Mouse (Mus musculus): ENCODE measurements at regions not wholly inside any gene's neighbourhood (a gene's known extent, or its start where the extent isn't known, plus 50 kb on each side); places are given as distances from the start of the nearest gene placed in this dataset.

DNA sequence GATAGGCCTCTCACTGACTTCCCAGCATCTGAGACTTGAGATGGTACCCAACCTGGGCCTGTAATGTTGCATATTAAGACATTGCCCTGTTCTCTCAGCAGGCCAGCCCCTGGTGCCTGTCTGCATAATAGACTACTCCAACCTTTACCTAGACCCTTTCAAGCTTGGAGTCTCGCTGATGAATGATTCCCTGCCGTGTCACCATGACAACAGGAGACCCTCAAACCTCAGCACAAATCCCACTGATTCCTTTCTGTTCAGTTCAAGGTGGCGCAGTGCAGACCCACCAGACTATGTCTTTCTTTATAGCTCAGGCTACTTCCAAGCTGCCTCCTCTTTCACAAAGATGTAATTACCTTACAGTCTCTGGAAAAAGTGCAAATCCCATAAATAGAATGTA lies 172.0 kb downstream of the Dcdc2c start:
- no peaks in the 10 kb centered on the region for H3K9me3 ChIP-seq (replicated peaks; ENCODE audit: control insufficient read depth, low read length)
- H3K9ac ChIP-seq (ENCODE audit: low read depth, low read length): no peak overlapping the region
- ATAC-seq (replicated peaks; ENCODE audit: insufficient number of reproducible peaks, low FRiP score, low TSS enrichment): no peak
- 0 out of 2 replicates have a peak, but pooled peaks cover 3% of the 10 kb centered on the region for H3K4me1 ChIP-seq (ENCODE audit: control insufficient read depth, insufficient read depth, low read length)
- H3K27me3 ChIP-seq (ENCODE audit: control insufficient read depth, insufficient read depth, low read length): no peaks in the 10 kb centered on the region
- H3K36me3 ChIP-seq (ENCODE audit: control insufficient read depth, insufficient read depth, low read length): no peaks in the 10 kb centered on the region
- H3K27ac ChIP-seq (ENCODE audit: low read depth, low read length): no peak overlapping the region
- no peak overlapping the region for H3K4me3 ChIP-seq (ENCODE audit: low read depth, low read length)
- 67% methylated on average over 3 of the region's 3 CpGs for WGBS (ENCODE audit: insufficient replicate concordance)
- H3K4me2 ChIP-seq: no peak overlapping the region

GRCm38 (mm10) chr12:28377968-28378367 lies 174.2 kb downstream of the Dcdc2c start:
- no peak overlapping the region for H3K4me2 ChIP-seq
- no peak overlapping the region for H3K9ac ChIP-seq (ENCODE audit: low read depth, low read length)
- no peak overlapping the region for H3K4me3 ChIP-seq (ENCODE audit: low read depth, low read length)
- no peak overlapping the region for H3K27ac ChIP-seq (ENCODE audit: low read depth, low read length)
- H3K27me3 ChIP-seq (ENCODE audit: control insufficient read depth, insufficient read depth, low read length): no peaks in the 10 kb centered on the region
- 83% methylated on average over 3 of the region's 3 CpGs for WGBS (ENCODE audit: insufficient replicate concordance)
- no peaks in the 10 kb centered on the region for H3K9me3 ChIP-seq (replicated peaks; ENCODE audit: control insufficient read depth, low read length)
- H3K4me1 ChIP-seq (ENCODE audit: control insufficient read depth, insufficient read depth, low read length): 0 out of 2 replicates have a peak, but pooled peaks cover 3% of the 10 kb centered on the region
- no peaks in the 10 kb centered on the region for H3K36me3 ChIP-seq (ENCODE audit: control insufficient read depth, insufficient read depth, low read length)
- ATAC-seq (replicated peaks; ENCODE audit: insufficient number of reproducible peaks, low FRiP score, low TSS enrichment): no peak

- no peak for ATAC-seq (replicated peaks; ENCODE audit: insufficient number of reproducible peaks, low FRiP score, low TSS enrichment)
- H3K4me3 ChIP-seq (ENCODE audit: low read depth, low read length): no peak overlapping the region
- no peak overlapping the region for H3K4me2 ChIP-seq
- H3K36me3 ChIP-seq (ENCODE audit: control insufficient read depth, insufficient read depth, low read length): no peaks in the 10 kb centered on the region
- 78% methylated on average over 4 of the region's 4 CpGs for WGBS (ENCODE audit: insufficient replicate concordance)
- no peaks in the 10 kb centered on the region for H3K27me3 ChIP-seq (ENCODE audit: control insufficient read depth, insufficient read depth, low read length)
- H3K4me1 ChIP-seq (ENCODE audit: control insufficient read depth, insufficient read depth, low read length): 0 out of 2 replicates have a peak, but pooled peaks cover 3% of the 10 kb centered on the region
- no peaks in the 10 kb centered on the region for H3K9me3 ChIP-seq (replicated peaks; ENCODE audit: control insufficient read depth, low read length)
- no peak overlapping the region for H3K9ac ChIP-seq (ENCODE audit: low read depth, low read length)
- no peak overlapping the region for H3K27ac ChIP-seq (ENCODE audit: low read depth, low read length)
Observed at GRCm38 (mm10) chr12:28377373-28377772, 174.8 kb downstream of the Dcdc2c start.

DNA sequence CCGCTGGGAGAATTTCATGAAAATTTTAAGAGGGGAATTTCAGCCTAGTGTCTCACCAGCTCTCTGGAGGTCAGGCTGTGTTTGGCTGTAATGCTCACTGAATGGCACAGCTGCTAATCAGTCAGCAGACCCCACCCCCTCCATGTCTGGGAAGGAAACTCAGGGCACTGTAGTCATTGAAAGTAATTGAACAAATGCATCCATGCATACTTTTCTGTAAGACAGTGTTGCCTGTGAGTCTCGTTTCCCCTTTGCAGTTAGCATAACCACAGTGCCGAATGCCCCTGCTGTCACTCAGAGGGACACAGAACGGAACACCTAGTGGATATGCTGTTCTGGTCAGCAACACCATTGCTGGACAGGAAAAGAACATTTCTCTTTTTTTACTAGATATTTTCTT lies 175.4 kb downstream of the Dcdc2c start:
- 61% methylated on average over 4 of the region's 4 CpGs for WGBS (ENCODE audit: insufficient replicate concordance)

GRCm38 (mm10) chr12:28365304-28365703 lies 186.9 kb downstream of the Dcdc2c start:
- H3K4me2 ChIP-seq: no peak overlapping the region
- no peaks in the 10 kb centered on the region for H3K9me3 ChIP-seq (replicated peaks; ENCODE audit: control insufficient read depth, low read length)
- WGBS (ENCODE audit: insufficient replicate concordance): 72% methylated on average over 2 of the region's 2 CpGs
- no peaks in the 10 kb centered on the region for H3K27me3 ChIP-seq (ENCODE audit: control insufficient read depth, insufficient read depth, low read length)
- no peak overlapping the region for H3K27ac ChIP-seq (ENCODE audit: low read depth, low read length)
- H3K36me3 ChIP-seq (ENCODE audit: control insufficient read depth, insufficient read depth, low read length): no peaks in the 10 kb centered on the region
- no peak overlapping the region for H3K9ac ChIP-seq (ENCODE audit: low read depth, low read length)
- ATAC-seq (replicated peaks; ENCODE audit: insufficient number of reproducible peaks, low FRiP score, low TSS enrichment): no peak
- H3K4me1 ChIP-seq (ENCODE audit: control insufficient read depth, insufficient read depth, low read length): no peaks in the 10 kb centered on the region
- no peak overlapping the region for H3K4me3 ChIP-seq (ENCODE audit: low read depth, low read length)

More for the DNA sequence above, 175.4 kb downstream of the Dcdc2c start:
- Histone ChIP-seq H3K27me3 (ENCODE audit: control insufficient read depth, insufficient read depth, low read length) (no peaks in the 10 kb centered on the region), H3K9ac (ENCODE audit: low read depth, low read length) (no peak overlapping the region), H3K4me3 (ENCODE audit: low read depth, low read length) (no peak overlapping the region), H3K9me3 (replicated peaks; ENCODE audit: control insufficient read depth, low read length) (no peaks in the 10 kb centered on the region), H3K4me2 (no peak overlapping the region), H3K36me3 (ENCODE audit: control insufficient read depth, insufficient read depth, low read length) (no peaks in the 10 kb centered on the region), H3K27ac (ENCODE audit: low read depth, low read length) (no peak overlapping the region), H3K4me1 (ENCODE audit: control insufficient read depth, insufficient read depth, low read length) (0 out of 2 replicates have a peak, but pooled peaks cover 3% of the 10 kb centered on the region)
- ATAC-seq (replicated peaks; ENCODE audit: insufficient number of reproducible peaks, low FRiP score, low TSS enrichment): no peak

DNA sequence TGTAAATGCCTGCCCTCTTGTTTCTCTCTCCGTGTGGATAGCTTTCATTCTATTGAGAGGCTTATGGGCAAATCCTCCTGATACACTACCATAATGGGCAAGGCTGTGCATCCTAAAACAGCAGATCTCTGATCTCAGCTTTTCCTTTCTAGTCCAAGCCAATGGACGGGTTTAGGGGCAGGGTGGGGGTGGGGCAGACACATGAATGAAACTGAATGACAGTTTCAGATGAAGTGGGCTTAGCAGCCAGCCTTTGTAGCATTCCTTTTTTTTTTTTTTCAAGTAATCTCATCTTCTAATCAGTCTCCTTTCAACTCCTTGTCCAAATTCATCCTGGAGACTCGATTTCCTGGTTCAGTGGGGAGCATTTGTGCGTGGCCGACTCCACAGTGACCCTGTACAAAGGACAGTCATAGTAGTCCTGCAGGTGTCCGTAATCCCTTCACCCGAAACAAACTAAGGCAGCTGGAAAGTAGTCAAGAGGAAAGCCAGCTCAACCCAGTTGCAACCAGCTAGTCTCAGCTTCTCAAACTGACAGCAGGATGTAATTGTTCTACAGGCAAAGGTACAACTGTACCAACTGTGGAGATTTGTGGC lies 193.4 kb downstream of the Dcdc2c start:
- Histone ChIP-seq H3K36me3 (ENCODE audit: control insufficient read depth, insufficient read depth, low read length) (no peaks in the 10 kb centered on the region), H3K27me3 (ENCODE audit: control insufficient read depth, insufficient read depth, low read length) (no peaks in the 10 kb centered on the region), H3K4me2 (no peak overlapping the region), H3K4me3 (ENCODE audit: low read depth, low read length) (no peak overlapping the region), H3K9ac (ENCODE audit: low read depth, low read length) (no peak overlapping the region), H3K9me3 (replicated peaks; ENCODE audit: control insufficient read depth, low read length) (no peaks in the 10 kb centered on the region), H3K27ac (ENCODE audit: low read depth, low read length) (no peak overlapping the region), H3K4me1 (ENCODE audit: control insufficient read depth, insufficient read depth, low read length) (no peaks in the 10 kb centered on the region)
- no peak for ATAC-seq (replicated peaks; ENCODE audit: insufficient number of reproducible peaks, low FRiP score, low TSS enrichment)
- 38% methylated on average over 7 of the region's 7 CpGs for WGBS (ENCODE audit: insufficient replicate concordance)

DNA sequence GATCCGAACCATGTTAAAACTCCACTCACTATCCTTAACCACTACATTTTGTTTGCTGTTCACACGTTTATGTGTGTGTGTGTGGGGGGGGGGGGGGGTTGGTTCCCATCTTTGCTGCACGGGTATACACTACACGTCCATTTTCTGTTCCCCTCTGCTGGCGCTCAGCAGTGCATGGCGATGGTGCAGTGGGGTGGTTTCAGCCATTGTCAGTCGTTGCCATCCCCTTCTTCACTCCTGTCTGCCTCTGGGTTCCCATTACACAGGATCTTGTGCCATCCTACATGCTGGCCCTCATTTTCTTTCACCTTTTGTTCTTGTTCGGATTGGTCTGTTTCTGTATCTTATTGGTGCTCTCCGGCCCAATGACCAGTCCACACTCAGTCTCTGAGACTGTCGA lies 194.4 kb downstream of the Dcdc2c start:
- ATAC-seq (replicated peaks; ENCODE audit: insufficient number of reproducible peaks, low FRiP score, low TSS enrichment): no peak
- Histone ChIP-seq H3K9me3 (replicated peaks; ENCODE audit: control insufficient read depth, low read length) (no peaks in the 10 kb centered on the region), H3K9ac (ENCODE audit: low read depth, low read length) (no peak overlapping the region), H3K4me2 (no peak overlapping the region), H3K4me3 (ENCODE audit: low read depth, low read length) (no peak overlapping the region), H3K27me3 (ENCODE audit: control insufficient read depth, insufficient read depth, low read length) (no peaks in the 10 kb centered on the region), H3K4me1 (ENCODE audit: control insufficient read depth, insufficient read depth, low read length) (peaks cover 9% of the 10 kb centered on the region; the same call in 1 of the 2 replicates), H3K27ac (ENCODE audit: low read depth, low read length) (no peak overlapping the region), H3K36me3 (ENCODE audit: control insufficient read depth, insufficient read depth, low read length) (no peaks in the 10 kb centered on the region)
- WGBS (ENCODE audit: insufficient replicate concordance): 84% methylated on average over 10 of the region's 10 CpGs

DNA sequence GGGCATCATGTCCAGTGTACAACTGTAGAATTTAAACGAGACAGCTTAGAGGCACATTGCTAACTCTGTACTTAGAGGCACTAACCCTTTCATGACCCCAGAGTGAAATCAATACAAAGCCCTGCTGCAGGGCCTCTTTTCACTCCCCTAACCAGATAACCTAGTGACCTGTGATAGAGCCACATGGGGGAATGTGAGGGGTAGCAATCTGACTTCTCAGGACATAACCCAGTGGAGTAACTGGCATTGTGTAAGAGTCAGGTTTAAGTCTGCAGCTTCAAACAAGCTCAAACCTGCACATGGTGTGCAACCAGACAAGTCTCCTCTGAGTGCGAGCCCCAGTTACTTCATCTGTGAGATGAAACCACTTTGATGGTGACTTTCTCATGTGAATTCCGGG lies 199.1 kb downstream of the Dcdc2c start:
- ATAC-seq (replicated peaks; ENCODE audit: insufficient number of reproducible peaks, low FRiP score, low TSS enrichment): no peak
- no peak overlapping the region for H3K9ac ChIP-seq (ENCODE audit: low read depth, low read length)
- H3K4me2 ChIP-seq: no peak overlapping the region
- no peaks in the 10 kb centered on the region for H3K36me3 ChIP-seq (ENCODE audit: control insufficient read depth, insufficient read depth, low read length)
- no peaks in the 10 kb centered on the region for H3K27me3 ChIP-seq (ENCODE audit: control insufficient read depth, insufficient read depth, low read length)
- WGBS (ENCODE audit: insufficient replicate concordance): 38% methylated on average over 3 of the region's 3 CpGs
- H3K4me1 ChIP-seq (ENCODE audit: control insufficient read depth, insufficient read depth, low read length): peaks cover 9% of the 10 kb centered on the region; the same call in 1 of the 2 replicates
- H3K9me3 ChIP-seq (replicated peaks; ENCODE audit: control insufficient read depth, low read length): no peaks in the 10 kb centered on the region
- no peak overlapping the region for H3K27ac ChIP-seq (ENCODE audit: low read depth, low read length)
- H3K4me3 ChIP-seq (ENCODE audit: low read depth, low read length): no peak overlapping the region

GRCm38 (mm10) chr12:28352571-28352970 lies 199.6 kb downstream of the Dcdc2c start:
- no peak overlapping the region for H3K4me2 ChIP-seq
- H3K9ac ChIP-seq (ENCODE audit: low read depth, low read length): no peak overlapping the region
- H3K4me1 ChIP-seq (ENCODE audit: control insufficient read depth, insufficient read depth, low read length): peaks cover 9% of the 10 kb centered on the region; the same call in 1 of the 2 replicates
- H3K9me3 ChIP-seq (replicated peaks; ENCODE audit: control insufficient read depth, low read length): no peaks in the 10 kb centered on the region
- no peaks in the 10 kb centered on the region for H3K36me3 ChIP-seq (ENCODE audit: control insufficient read depth, insufficient read depth, low read length)
- no peaks in the 10 kb centered on the region for H3K27me3 ChIP-seq (ENCODE audit: control insufficient read depth, insufficient read depth, low read length)
- no peak overlapping the region for H3K4me3 ChIP-seq (ENCODE audit: low read depth, low read length)
- no peak overlapping the region for H3K27ac ChIP-seq (ENCODE audit: low read depth, low read length)
- WGBS (ENCODE audit: insufficient replicate concordance): 71% methylated on average over 3 of the region's 3 CpGs
- no peak for ATAC-seq (replicated peaks; ENCODE audit: insufficient number of reproducible peaks, low FRiP score, low TSS enrichment)
